Mouse (Mus musculus): ENCODE results near the gene Hoxc10.

Hoxc10 gene

DNA sequence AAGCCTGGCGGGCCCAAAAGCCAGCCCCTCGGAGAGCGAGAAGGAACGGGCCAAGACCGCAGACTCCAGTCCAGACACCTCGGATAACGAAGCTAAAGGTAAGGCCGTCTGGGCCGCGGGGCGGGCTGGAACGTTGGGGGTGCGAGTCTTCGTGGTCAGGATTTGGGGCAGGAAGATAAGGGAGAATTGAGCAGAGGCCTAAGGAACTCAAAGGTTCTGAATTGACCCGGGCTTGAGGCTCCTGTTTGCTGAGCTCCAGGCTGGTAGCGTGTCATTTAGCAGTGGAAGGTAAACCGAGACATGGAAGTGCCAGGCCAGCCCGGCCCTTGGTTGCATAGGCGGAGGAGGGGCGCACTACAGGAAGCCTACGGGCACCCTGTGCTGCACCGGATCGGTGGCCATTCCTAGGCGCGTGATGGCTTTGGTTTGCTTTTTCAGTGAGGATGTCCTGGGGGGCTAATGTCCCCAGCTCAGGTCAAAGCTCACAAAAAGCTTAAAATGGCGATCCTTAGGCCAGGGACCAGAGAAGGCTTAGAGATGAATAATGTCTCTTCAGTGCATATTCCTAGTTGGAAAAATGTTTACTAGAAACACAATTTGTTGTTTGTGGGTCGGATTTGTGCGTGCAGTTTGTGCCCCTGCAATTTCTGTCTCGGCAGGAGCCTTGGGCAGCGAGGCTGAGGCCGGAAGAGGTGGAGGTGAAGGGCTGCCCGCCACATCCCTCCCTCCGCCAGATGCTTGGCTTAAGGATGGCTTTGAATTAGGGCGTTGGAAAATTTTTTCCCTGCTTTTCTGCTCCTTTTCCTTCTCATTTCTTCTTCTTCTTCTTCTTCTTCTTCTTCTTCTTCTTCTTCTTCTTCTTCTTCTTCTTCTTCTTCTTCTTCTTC is 1.2 kb downstream of the Hoxc10 start:
- DNase-seq (ENCODE audit: low spot score): no peak

DNA sequence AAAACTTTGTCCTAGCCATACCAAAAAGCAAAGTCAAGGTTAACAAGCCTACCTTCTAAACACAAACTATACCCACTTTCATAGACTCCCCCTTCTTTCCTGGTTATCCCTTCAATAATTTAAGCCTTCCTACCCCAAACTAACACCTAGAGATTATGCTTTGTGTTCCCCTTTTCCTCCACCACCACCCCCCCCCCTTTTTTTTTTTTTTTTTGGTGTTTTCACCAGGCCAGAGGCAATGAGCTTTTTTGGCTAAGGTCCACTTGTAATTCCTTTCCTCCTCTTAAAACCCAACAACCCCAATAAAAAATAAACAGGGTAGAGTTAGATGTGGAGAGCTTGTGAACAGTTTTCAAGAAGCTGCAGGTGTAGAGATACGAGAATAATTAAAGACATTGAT is 2.7 kb downstream of the Hoxc10 start:
- DNase-seq (ENCODE audit: low spot score): no peak

DNA sequence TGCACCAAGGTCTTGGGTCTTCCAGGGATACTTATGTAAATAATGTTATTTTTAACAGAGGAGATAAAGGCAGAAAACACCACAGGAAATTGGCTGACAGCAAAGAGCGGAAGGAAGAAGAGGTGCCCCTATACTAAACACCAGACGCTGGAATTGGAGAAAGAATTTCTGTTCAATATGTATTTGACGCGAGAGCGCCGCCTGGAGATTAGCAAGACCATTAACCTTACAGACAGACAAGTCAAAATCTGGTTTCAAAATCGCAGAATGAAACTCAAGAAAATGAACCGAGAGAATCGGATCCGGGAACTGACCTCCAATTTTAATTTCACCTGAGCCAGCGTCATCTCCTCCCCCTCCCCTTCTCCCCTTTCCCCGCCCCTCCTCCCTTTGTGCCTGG is 4.1 kb downstream of the Hoxc10 start:
- no peak for DNase-seq (ENCODE audit: low spot score)

DNA sequence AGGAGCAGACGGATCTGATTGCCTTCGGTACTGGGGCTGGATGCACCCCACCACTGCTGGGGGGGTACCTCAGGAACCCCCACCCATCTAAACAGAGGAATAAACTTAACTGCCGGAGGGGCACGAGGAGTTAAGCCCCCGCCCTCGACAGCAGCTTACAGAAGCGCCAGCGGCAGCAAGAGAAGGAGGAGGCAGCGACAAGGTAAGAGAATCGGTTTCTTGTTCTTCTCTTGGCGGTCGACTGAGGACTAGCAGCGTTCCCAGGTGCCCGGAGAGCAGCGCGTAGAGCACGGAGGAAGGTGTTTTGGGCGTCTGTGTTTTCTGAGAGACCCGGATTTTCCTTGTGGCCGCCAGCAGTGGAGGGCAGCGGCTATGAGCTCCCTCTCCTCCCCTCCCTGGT is 5.7 kb downstream of the Hoxc10 start:
- DNase-seq (ENCODE audit: low spot score): no peak

DNA sequence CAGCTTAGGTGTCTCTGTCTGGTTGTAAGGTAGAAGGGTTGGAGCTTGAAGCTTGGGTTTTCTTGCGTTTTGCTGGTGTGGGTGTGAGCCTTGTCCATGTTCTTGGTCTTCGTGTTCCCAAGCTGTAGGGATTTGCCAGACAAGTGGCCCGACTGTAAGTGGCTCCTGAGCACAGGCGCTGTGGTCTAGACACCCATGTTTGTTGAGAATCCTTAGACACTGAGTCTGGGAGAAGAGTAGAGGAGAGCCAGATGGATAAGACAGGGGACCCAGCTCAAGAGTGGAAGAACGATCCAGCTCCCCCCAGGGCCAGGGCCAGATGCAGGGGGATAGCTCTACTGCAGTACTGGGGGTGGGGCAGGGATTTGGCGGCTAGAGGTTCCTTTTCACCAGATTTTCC is 6.2 kb downstream of the Hoxc10 start:
- no peak for DNase-seq (ENCODE audit: low spot score)

DNA sequence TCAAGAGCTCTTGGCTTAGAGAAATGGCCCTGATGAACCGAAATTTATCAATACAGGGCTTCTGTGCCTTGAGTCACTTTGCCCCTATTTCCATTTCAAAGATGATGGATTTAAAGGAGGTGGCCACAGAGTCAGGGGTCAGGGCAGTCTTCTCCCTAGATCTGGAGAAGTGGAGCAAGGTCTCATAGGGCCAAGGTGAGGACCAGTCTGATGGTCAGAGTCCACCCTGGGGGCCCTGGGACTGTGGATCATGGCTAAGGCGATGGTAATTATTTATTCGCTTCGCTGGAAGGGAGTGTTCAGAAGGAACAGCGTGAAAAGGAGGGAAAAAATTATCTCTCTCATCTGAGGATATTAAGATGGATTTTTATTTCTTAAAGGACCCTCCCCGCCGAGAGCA is 8.4 kb downstream of the Hoxc10 start:
- no peak for DNase-seq (ENCODE audit: low spot score)

DNA sequence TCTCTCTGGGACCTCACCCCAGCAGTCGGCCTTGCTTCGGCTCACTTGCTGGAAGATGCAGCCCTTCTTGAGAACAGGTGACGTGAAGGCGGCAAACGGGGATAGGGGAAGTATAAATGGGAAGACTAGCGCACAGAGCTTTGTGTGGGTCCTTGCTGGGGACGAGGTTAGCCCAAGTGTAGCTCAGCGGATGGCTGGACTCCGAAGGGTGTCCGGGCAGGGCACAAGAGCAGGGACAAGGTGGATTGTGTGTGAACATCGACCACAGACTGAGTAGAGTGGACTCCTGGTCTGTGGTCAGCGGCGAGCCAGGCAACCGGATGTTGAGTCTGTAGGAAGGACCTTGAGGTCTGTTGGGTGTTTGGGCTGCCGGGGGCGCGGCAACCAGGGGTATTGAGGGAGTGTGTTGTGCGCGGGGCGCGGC is 9.1 kb downstream of the Hoxc10 start:
- no peak for DNase-seq (ENCODE audit: low spot score)

DNA sequence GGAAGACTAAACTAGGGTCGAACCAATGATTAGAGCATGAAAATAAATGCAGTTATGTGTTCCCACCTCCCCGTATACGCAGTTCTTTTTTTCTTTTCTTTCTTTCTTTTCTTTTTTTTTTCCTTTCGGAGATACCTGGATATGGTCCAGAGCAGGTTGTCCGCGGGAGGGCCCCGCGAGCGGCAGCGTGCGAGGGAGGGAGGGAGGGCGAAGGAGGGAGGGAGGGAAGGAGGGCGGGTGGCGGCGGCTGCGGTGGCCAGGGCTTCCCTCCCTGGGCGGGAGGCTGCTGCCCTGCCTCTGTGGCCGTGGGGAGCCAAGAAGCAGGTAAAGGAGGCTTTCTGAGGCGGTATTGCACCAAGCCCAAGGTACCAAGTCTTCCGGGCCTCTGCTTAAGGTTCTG is 9.6 kb downstream of the Hoxc10 start, which contains the start of gene Hoxc9:
Hoxc9 (plus strand) TSS at position 269 of the 400 bp plus-strand sequence.
- no peak for DNase-seq (ENCODE audit: low spot score)

DNA sequence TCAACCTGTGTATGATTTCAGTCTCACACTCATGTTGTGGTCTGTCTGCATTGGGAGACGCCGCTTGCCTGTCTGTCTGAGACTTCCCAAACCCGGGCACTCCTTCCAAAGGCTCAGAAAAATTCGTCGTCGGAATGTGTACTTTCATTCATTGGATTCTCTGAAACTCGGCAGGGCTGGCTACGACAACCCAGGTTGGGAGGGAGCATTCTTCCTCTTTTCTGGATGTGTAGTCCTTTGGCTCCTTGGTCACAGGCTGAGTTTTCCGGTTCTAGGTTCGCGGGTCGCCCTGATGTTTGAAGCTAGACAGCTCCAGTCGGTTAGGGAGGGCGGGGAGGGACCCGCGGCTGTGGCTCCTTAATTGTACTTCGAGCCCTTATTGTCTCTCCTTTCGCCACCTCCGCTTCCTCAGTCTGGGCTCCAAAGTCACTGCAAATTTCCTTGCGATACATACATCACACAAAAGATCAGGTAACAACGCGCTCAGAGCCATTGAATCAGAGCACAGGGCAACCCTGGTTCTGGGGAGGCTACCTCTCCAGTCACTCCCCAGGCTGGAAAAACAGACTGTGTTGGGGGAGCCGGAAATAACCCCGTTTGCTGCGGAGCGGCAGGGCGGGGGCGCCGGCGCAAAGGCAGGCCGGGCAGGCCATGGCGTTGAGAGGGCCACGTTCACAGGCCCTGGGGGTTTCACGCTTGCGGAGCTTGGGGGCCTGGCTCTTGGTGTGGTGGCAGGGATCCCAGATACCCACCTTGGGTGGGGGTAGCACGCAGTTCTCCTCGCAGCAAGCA is 10.2 kb downstream of the Hoxc10 start:
- peak; percentile 46 for DNase-seq (ENCODE audit: low spot score)

DNA sequence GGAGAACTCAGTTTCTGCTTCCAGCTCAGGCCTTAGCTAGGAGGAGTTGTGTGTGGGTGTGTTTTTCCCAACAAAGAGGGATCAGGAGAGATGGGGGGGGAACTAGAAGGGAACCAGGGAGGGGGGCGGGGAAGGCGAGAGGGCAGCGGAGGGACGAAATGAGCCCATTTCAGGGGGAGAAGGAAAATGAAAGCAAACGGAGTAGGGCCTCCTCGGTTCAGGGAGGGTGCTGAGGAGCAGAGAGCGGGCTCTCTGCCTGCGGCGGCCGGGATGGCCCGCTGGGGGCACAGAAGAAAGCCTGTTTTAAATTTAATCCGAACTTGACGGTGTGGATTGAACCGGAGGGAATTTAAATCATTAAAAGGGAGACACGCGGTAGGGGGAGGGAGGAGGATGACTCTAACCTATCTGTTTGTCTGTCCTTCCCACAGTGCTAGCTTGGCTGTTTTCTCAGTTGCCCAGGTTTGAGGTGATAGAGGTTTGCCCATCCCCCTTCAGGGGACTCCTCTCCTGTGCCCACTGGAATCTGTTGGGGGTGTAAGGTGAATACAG is 10.9 kb downstream of the Hoxc10 start:
- DNase-seq (ENCODE audit: low spot score): no peak

DNA sequence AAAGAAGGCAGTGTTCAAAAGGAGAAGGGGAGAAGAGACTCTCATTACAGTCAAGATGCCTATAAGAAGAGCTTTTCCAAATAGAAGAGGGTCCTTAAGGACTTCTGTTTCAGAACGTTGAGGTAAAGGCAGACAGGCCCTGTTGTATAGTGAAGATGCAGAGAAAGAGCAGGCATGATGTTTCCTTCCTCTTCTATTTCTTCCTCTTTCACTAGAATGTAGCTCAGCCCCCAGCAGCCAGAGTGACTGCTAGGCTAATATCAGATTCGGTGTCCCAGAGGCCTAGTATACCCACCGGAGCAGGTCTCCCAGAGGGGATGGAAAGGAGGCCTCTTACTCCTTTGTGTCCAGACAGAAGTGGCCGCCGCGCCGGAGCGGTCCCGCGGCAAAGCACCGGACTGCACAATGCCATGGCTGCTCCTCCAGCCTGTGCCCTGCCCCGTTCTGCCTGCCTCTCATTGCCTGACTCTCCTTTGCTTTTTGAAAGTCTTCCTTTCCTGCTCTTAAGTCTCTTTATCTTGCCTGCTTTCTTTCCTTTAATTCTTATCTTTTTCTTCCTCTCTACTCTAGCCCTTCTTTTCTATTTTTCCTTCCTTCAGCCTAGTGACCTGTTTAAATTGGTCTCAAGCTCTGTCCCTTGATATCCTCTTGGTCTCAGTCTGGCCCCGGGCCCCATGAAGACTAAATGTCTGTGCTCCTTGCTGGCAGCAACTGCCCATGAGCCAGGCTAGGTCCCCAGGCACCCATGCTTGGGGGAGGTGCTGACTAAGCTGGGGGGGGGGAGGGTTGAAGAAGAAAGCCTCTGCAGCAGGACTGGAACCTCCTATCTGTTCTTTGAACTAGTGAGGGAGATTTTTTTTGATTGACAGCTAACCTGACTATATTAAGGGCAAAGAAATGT is 12.3 kb downstream of the Hoxc10 start:
- no peak for DNase-seq (ENCODE audit: low spot score)

DNA sequence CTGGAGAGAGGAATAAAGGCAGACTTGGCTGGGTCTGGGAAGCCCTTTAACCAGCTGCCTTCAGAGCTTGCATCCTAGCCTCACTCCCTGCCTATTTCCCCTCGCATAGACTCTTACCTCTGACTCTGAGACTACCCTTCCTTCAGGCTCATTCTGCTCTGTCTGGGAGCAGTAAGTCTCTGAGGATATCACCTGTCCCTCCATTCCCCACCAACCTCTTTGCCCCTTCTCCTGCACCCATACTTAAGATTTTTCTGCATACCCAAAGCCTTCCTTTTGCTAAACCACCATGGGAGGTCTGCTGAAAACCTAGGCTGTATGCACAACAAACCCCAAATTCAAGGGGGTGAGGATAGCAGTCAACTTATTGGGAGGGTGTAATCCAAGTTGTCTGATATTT is 13.3 kb downstream of the Hoxc10 start:
- no peak for DNase-seq (ENCODE audit: low spot score)

DNA sequence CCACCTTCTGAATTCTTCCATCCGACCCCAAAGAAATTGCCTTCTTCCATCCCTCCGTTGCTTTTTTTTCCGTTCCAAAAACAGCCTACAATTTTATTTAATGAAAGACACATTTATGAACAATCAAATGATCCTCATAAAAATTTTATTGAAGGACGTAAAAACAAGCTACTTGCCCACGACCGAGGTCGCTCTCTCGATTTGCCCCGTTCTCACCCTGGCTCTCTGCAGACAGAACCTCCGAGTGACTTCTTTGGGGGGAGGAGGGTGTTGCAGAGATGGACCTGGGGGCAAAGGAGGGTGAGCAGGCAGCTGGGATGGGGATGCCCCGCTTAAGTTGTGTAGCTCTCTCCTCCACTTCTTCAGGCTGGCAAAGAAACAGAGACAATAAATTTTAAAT is 13.8 kb downstream of the Hoxc10 start:
- no peak for DNase-seq (ENCODE audit: low spot score)

DNA sequence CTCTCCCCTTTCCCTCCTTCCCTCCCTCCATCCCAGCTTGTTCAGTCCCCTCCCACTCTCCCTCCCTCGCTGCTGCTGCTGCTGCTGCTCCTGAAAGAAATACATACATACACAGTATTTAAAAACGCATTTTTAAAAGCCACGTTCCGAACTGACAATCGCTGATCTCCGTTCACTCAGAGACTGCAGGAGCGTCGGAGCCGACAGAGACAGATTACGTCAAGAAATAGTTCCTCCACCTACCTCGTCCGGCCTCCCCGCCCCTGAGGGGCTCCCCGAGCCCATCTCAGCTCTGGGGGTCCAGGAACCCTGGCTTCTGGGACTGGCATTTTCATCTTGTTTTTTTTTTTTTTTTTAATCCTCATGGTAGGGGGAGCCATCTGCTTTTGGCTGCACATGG is 14.3 kb downstream of the Hoxc10 start:
- DNase-seq (ENCODE audit: low spot score): no peak

DNA sequence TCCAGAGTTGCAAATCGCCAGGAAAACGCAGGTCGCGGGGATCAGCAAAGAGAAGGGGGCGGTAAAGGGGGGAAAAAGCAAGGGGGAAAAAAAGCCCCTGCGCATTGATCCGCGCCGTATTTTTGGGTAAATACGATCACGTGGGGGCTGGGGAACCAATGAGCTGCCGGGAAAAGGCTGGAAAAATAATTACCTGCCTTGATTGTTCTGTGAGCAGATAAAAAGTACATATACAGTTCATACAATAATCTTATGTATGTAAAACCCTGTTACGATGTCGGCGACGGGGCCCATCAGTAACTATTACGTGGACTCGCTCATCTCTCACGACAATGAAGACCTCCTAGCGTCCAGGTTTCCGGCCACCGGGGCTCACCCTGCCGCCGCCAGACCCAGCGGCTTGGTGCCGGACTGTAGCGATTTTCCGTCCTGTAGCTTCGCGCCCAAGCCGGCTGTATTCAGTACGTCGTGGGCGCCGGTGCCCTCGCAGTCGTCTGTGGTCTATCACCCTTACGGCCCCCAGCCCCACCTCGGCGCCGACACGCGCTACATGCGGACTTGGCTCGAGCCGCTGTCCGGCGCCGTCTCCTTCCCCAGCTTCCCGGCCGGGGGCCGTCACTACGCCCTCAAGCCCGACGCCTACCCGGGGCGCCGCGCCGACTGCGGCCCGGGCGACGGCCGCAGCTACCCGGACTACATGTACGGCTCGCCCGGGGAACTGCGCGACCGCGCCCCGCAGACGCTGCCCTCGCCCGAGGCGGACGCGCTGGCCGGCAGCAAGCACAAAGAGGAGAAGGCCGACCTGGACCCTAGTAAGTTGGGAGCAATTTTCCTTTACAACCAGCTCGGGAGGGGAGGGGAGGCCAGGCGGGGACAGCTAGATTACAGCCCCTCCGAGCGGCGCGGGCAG is 15.0 kb downstream of the Hoxc10 start:
- DNase-seq (ENCODE audit: low spot score): no peak

DNA sequence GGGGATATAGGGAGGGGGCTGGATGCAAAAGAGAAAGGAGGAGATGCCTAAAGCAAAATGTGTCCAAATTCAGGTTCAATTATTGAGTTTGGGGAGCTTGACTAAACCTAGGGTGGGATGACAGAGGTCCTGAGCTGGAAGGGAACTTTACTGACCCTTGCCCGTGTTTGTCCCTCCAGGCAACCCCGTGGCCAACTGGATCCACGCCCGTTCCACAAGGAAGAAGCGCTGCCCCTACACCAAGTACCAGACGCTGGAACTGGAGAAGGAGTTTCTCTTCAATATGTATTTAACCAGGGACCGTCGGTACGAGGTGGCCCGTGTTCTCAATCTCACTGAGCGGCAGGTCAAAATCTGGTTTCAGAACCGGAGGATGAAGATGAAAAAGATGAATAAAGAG is 17.1 kb downstream of the Hoxc10 start:
- no peak for DNase-seq (ENCODE audit: low spot score)

DNA sequence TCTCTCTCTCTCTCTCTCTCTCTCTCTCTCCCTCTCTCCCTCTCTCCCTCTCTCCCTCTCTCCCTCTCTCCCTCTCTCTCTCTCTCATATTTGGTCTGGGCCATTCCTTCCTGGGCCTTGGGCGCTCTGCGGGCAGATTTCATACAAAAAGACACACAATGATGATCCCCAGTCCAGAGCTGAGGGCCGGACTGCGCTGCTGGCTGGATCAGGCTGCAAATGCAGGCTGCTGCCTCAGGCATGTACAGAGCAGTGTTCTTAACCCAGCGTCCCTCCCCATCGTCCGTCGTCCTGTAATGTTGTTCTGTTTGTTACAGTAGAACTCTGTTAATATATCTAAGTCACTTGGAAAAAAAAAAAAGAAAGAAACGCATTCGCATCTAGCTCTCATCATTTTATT is 17.9 kb downstream of the Hoxc10 start:
- DNase-seq (ENCODE audit: low spot score): no peak

DNA sequence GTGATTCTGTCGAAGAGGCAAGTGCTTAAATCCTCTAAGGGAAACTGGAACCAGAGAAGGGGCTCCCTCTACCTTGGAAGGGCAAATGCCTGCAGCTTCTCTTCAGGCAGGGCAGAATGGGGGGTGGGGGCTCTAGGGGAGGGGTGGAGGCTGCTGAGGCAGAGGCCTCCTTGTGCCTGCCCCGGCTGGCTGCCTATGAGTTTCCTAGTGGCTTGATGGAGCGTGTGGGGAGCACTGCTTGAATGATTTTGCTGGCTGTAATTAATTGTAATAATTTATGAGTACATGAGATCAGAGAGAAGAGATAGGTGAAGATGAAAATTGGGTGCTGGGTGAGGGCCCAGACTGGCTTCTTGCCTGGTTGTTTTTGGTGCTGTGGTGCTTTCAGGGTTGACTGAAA is 18.3 kb downstream of the Hoxc10 start:
- DNase-seq (ENCODE audit: low spot score): no peak

DNA sequence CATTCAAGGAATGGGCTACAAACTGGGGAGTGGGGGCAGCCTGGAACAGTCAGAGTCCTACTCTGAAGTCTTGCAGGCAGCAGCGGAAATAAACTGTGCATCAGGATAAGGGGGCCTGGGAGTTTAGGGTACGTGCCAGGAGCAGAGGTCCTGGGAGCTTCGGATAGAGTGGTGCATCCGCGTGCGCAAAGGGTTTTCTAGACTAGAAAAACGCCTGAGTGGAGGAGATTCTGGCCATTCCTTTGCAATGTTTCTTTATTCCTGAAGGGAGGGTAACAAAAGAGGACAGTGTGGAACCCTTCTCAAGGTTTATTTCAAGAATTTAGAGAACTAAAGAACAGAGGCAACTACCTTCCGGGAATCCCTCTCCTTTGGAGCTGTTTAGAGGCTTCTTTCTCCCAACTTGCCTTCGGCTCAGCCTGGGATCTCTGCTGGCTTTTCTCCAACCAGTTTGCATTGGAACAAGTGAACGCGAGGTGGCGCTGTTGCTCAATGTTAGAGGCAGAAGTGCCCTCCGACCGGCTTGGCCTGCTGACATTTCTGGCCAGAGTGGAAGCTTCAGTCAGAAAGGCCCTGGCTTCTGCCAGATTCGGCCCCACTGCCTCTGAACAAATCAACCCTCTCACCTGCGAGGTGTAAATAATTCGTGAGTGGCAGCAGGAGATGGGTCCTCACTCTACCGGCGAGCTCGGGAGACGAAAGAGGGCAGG is 20.7 kb downstream of the Hoxc10 start:
- DNase-seq (ENCODE audit: low spot score): peak; percentile 66

DNA sequence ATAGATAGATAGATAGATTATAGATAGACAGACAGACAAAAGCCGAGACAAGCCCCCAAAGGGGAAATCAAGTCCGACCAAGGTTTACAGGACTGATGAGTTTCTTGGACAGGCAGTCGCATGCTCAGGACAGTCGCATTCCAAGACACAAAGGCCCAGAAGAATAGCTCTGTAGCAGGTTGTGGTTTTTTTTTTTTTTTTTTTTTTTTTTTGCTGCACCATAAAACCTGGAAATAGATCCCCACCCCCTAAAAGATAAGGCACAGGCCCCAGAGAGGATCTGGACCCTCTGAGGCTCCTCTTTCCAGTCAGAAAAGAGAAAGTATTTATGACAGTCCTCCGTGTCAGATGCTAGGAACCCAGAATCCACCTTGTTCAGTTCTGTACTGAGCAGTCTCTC is 21.5 kb downstream of the Hoxc10 start:
- DNase-seq (ENCODE audit: low spot score): no peak
